Mouse (Mus musculus) lung, postnatal 0 days (tissue): ENCODE measurements at regions not wholly inside any gene's neighbourhood (a gene's known extent, or its start where the extent isn't known, plus 50 kb on each side); places are given as distances from the start of the nearest gene placed in this dataset.

Source experiments
- CTCF ChIP-seq: IDR thresholded peaks from 2 replicates; pipeline ENCODE4 v1.5.1; 2016; ENCODE audit warnings: antibody characterized with exemption, mild to moderate bottlenecking
- EP300 ChIP-seq: IDR thresholded peaks from 2 replicates; pipeline ENCODE4 v1.6.1; 2016; ENCODE audit warnings: antibody characterized with exemption, mild to moderate bottlenecking, control low read depth

GRCm38 (mm10) chr2:115070666-115071065 lies 415.9 kb upstream of the Dph6 start:
- TF ChIP-seq EP300, result no peak
- no peak for TF ChIP-seq CTCF
